Mouse (Mus musculus): ENCODE measurements around the gene Tff1.

- TF ChIP-seq POLR2A (IDR thresholded peaks at IDR 0.05; ENCODE audit: extremely low read depth, insufficient read depth, low read length) (no peak), CTCF (IDR thresholded peaks at IDR 0.05; ENCODE audit: extremely low read depth, insufficient read depth, low read length) (no peak)
Measured at GRCm38 (mm10) chr17:31145998-31146397, 19.1 kb downstream of the Tff1 start.
